12 mouse cellular contexts compared by ENCODE assay signal in the genomic region with DNA sequence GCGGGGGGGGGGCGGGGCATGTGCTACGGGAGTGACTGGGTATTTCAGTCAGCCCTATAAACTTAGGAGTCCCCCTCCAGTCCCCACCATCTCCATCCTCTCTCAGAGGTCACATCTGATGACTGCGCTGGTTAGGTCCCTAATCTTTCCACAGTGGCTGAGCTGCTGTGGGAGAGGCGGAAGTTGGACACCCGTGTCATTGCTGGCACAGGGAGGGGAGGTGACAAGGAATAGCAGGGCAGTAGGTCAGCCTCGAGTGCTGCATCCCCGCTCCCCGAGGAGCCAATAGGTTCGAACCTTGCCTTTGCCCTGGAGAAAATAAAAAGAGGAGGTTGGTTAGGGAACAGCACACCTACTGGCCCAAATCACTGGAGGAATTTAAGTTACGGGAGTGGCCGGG. TPM values are rescaled to one million over a fixed set of nuclear protein-coding genes. Genes with fewer than 3 reads are reported as not detected.
DNase-seq lines count a peak whose midpoint lies in the region; ATAC-seq and TF ChIP-seq lines count a peak whose summit lies in the region.
"Had no signal": no experiment of that assay in that cellular context is flagged by ENCODE, and none has a peak within 500 bp of the region (broad histone marks: within the 10 kb centered on the region; RNA-seq: fewer than 3 reads in every experiment).

No protein-coding gene starts in this region.

- DNase-seq in heart, postnatal 25 days (ENCODE audit: low spot score): no peak
- no peak for DNase-seq in lung, postnatal 0 days (ENCODE audit: low spot score)
- no peak for DNase-seq in lung, postnatal 14 days
- no peak for DNase-seq in adrenal gland, adult 2 months
- no peak for DNase-seq in left cerebral cortex, adult 18-20 months (ENCODE audit: low spot score in 2 of 2)
- DNase-seq: retina, postnatal 1 day had no signal

- H3K9me3 ChIP-seq in heart, embryonic 13.5 days: no peaks in the 10 kb centered on the region
- H3K9me3 ChIP-seq in lung, postnatal 0 days (ENCODE audit: low read length): no peaks in the 10 kb centered on the region
- no peaks in the 10 kb centered on the region for H3K9me3 ChIP-seq in hindbrain, embryonic 16.5 days (ENCODE audit: control insufficient read depth, low read length)
- H3K9me3 ChIP-seq in neural tube, embryonic 12.5 days: no peaks in the 10 kb centered on the region

- peak overlapping the region; percentile 62 for H3K4me2 ChIP-seq in heart, embryonic 13.5 days
- 0 out of 2 replicates have a peak overlapping the region, but pooled peaks have one; percentile 11 for H3K4me2 ChIP-seq in lung, postnatal 0 days (replicated peaks; ENCODE audit: low read depth, low read length)
- peak overlapping the region; percentile 16; the same call in 1 of the 2 replicates for H3K4me2 ChIP-seq in hindbrain, embryonic 16.5 days (ENCODE audit: low read length)
- H3K4me2 ChIP-seq in neural tube, embryonic 12.5 days (replicated peaks): peak overlapping the region; percentile 18; the same call in 1 of the 2 replicates

- H3K27me3 ChIP-seq in heart, embryonic 13.5 days (replicated peaks): no peaks in the 10 kb centered on the region
- H3K27me3 ChIP-seq in lung, postnatal 0 days (replicated peaks; ENCODE audit: insufficient read depth, low read length): no peaks in the 10 kb centered on the region
- H3K27me3 ChIP-seq in hindbrain, embryonic 16.5 days (replicated peaks; ENCODE audit: control insufficient read depth, insufficient read depth, low read length): no peaks in the 10 kb centered on the region
- no peaks in the 10 kb centered on the region for H3K27me3 ChIP-seq in neural tube, embryonic 12.5 days (replicated peaks)

- no peaks in the 10 kb centered on the region for H3K36me3 ChIP-seq in heart, embryonic 13.5 days
- H3K36me3 ChIP-seq in lung, postnatal 0 days (ENCODE audit: insufficient read depth, low read length): no peaks in the 10 kb centered on the region
- no peaks in the 10 kb centered on the region for H3K36me3 ChIP-seq in hindbrain, embryonic 16.5 days (ENCODE audit: control insufficient read depth, insufficient read depth, low read length)
- H3K36me3 ChIP-seq in neural tube, embryonic 12.5 days: no peaks in the 10 kb centered on the region

- H3K4me1 ChIP-seq in heart, embryonic 13.5 days: peaks cover 25% of the 10 kb centered on the region
- peaks cover 6% of the 10 kb centered on the region; the same call in 1 of the 2 replicates for H3K4me1 ChIP-seq in lung, postnatal 0 days (ENCODE audit: insufficient read depth, low read depth, low read length)
- peaks cover 11% of the 10 kb centered on the region for H3K4me1 ChIP-seq in hindbrain, embryonic 16.5 days (ENCODE audit: control insufficient read depth, insufficient read depth, low read depth, low read length)
- H3K4me1 ChIP-seq in neural tube, embryonic 12.5 days: peaks cover 12% of the 10 kb centered on the region

- intact Hi-C loops in heart, postnatal 25 days (cut with DNase I): no loop called here

- TF ChIP-seq CTCF in lung, postnatal 0 days (IDR thresholded peaks at IDR 0.05): no peak

- H3K4me3 ChIP-seq in heart, embryonic 13.5 days: peak overlapping the region; percentile 40
- H3K4me3 ChIP-seq in lung, postnatal 0 days (ENCODE audit: low read depth, low read length): no peak overlapping the region
- H3K4me3 ChIP-seq in hindbrain, embryonic 16.5 days (ENCODE audit: low read length): no peak overlapping the region
- no peak overlapping the region for H3K4me3 ChIP-seq in neural tube, embryonic 12.5 days

- peak overlapping the region; percentile 62 for H3K9ac ChIP-seq in heart, embryonic 13.5 days
- no peak overlapping the region for H3K9ac ChIP-seq in lung, postnatal 0 days (replicated peaks; ENCODE audit: low read depth)
- no peak overlapping the region; the same call in 1 of the 2 replicates for H3K9ac ChIP-seq in hindbrain, embryonic 16.5 days (ENCODE audit: low read depth, low read length)
- no peak overlapping the region for H3K9ac ChIP-seq in neural tube, embryonic 12.5 days

- TF ChIP-seq EP300 in lung, postnatal 0 days (IDR thresholded peaks at IDR 0.05): no peak

- peak overlapping the region; percentile 54 for H3K27ac ChIP-seq in heart, embryonic 13.5 days (replicated peaks)
- peak overlapping the region; percentile 43; the same call in 1 of the 2 replicates for H3K27ac ChIP-seq in lung, postnatal 0 days (ENCODE audit: low read length)
- no peak overlapping the region for H3K27ac ChIP-seq in hindbrain, embryonic 16.5 days (ENCODE audit: low read depth, low read length)
- H3K27ac ChIP-seq in neural tube, embryonic 12.5 days: no peak overlapping the region

- 23% methylated on average over 12 of the region's 12 CpGs for WGBS in heart, embryonic 13.5 days
- WGBS in lung, postnatal 0 days: 23% methylated on average over 12 of the region's 12 CpGs
- 44% methylated on average over 9 of the region's 12 CpGs for WGBS in hindbrain, embryonic 16.5 days
- 35% methylated on average over 12 of the region's 12 CpGs for WGBS in neural tube, embryonic 12.5 days

- ATAC-seq in heart, embryonic 13.5 days (ENCODE audit: extremely low read depth, insufficient number of reproducible peaks, low FRiP score, low TSS enrichment): no peak
- ATAC-seq in lung, postnatal 0 days: no peak
- ATAC-seq in hindbrain, embryonic 16.5 days: no peak
- ATAC-seq in neural tube, embryonic 12.5 days (ENCODE audit: low FRiP score, low read depth): no peak
- ATAC-seq: CD4-positive, CD25-positive, alpha-beta regulatory T cell, adult 4 months had no signal

RNA-seq across cellular contexts. Expression of a gene that starts 14.8 kb away (rescaled TPM):
- 9.7 and 11.4 TPM in 2 replicates for polyA plus RNA-seq in heart, embryonic 13.5 days (2015; fragmentation: Nextera tagmentation; extraction: Ambion mirVana)
- total RNA-seq in heart, postnatal 25 days (2021): 10 to 100 TPM; 17.2 to 18.8 TPM
- 30.0 and 35.8 TPM in 2 replicates for polyA plus RNA-seq in lung, postnatal 0 days (2015; fragmentation: Nextera tagmentation; extraction: Ambion mirVana)
- polyA plus RNA-seq in hindbrain, embryonic 16.5 days (2015; fragmentation: Nextera tagmentation; extraction: Ambion mirVana): 3.1 and 3.2 TPM in 2 replicates
- 3.3 and 3.5 TPM in 2 replicates for polyA plus RNA-seq in neural tube, embryonic 12.5 days (2016; fragmentation: Nextera tagmentation; extraction: Ambion mirVana)
- total RNA-seq in adrenal gland, adult 2 months (2021): 100 to 1,000 TPM; 193 to 290 TPM
- 367 and 435 TPM in 2 replicates for polyA plus RNA-seq in adrenal gland, adult 2 months (2012; rRNA removed)
- total RNA-seq in left cerebral cortex, adult 18-20 months (2021): 1 to 10 TPM; 4.6 to 5.0 TPM
- total RNA-seq: common myeloid progenitor, adult 5-6 weeks; megakaryocyte progenitor cell, adult 5-6 weeks had no signal
- polyA plus RNA-seq: CD4-positive, CD25-positive, alpha-beta regulatory T cell, adult 4 months had no signal

RNA-seq across cellular contexts. Expression of a gene that starts 17.5 kb away (rescaled TPM):
- 17.5 and 19.8 TPM in 2 replicates for polyA plus RNA-seq in heart, embryonic 13.5 days (2015; fragmentation: Nextera tagmentation; extraction: Ambion mirVana)
- total RNA-seq in heart, postnatal 25 days (2021): 10 to 100 TPM; 25.2 to 26.9 TPM
- 10.6 and 13.9 TPM in 2 replicates for polyA plus RNA-seq in lung, postnatal 0 days (2015; fragmentation: Nextera tagmentation; extraction: Ambion mirVana)
- polyA plus RNA-seq in hindbrain, embryonic 16.5 days (2015; fragmentation: Nextera tagmentation; extraction: Ambion mirVana): 27.8 and 30.3 TPM in 2 replicates
- 38.1 and 40.5 TPM in 2 replicates for polyA plus RNA-seq in neural tube, embryonic 12.5 days (2016; fragmentation: Nextera tagmentation; extraction: Ambion mirVana)
- total RNA-seq in adrenal gland, adult 2 months (2021): 10 to 100 TPM; 81.0 to 90.6 TPM
- polyA plus RNA-seq in adrenal gland, adult 2 months (2012; rRNA removed): 32.2 and 40.2 TPM in 2 replicates
- total RNA-seq in left cerebral cortex, adult 18-20 months (2021): 10 to 100 TPM; 63.1 to 66.1 TPM

RNA-seq across cellular contexts. Expression of a gene that starts 25.1 kb away (rescaled TPM):
- 116 and 125 TPM in 2 replicates for polyA plus RNA-seq in heart, embryonic 13.5 days (2015; fragmentation: Nextera tagmentation; extraction: Ambion mirVana)
- 10 to 100 TPM; 31.5 to 33.4 TPM for total RNA-seq in heart, postnatal 25 days (2021)
- 58.4 and 65.8 TPM in 2 replicates for polyA plus RNA-seq in lung, postnatal 0 days (2015; fragmentation: Nextera tagmentation; extraction: Ambion mirVana)
- polyA plus RNA-seq in hindbrain, embryonic 16.5 days (2015; fragmentation: Nextera tagmentation; extraction: Ambion mirVana): 224 and 229 TPM in 2 replicates
- 322 and 326 TPM in 2 replicates for polyA plus RNA-seq in neural tube, embryonic 12.5 days (2016; fragmentation: Nextera tagmentation; extraction: Ambion mirVana)
- 10 to 100 TPM; 52.3 to 54.4 TPM for total RNA-seq in adrenal gland, adult 2 months (2021)
- polyA plus RNA-seq in adrenal gland, adult 2 months (2012; rRNA removed): 8.6 and 10.2 TPM in 2 replicates
- 10 to 100 TPM; 90.2 to 94.9 TPM for total RNA-seq in left cerebral cortex, adult 18-20 months (2021)

RNA-seq across cellular contexts. Expression of a gene that starts 40.0 kb away (rescaled TPM):
- polyA plus RNA-seq in heart, embryonic 13.5 days (2015; fragmentation: Nextera tagmentation; extraction: Ambion mirVana): 72.8 and 74.7 TPM in 2 replicates
- total RNA-seq in heart, postnatal 25 days (2021): 10 to 100 TPM; 59.5 to 62.6 TPM
- polyA plus RNA-seq in lung, postnatal 0 days (2015; fragmentation: Nextera tagmentation; extraction: Ambion mirVana): 97.9 and 101 TPM in 2 replicates
- polyA plus RNA-seq in hindbrain, embryonic 16.5 days (2015; fragmentation: Nextera tagmentation; extraction: Ambion mirVana): 96.8 and 98.1 TPM in 2 replicates
- 81.7 and 87.0 TPM in 2 replicates for polyA plus RNA-seq in neural tube, embryonic 12.5 days (2016; fragmentation: Nextera tagmentation; extraction: Ambion mirVana)
- 10 to 100 TPM; 72.1 to 73.8 TPM for total RNA-seq in adrenal gland, adult 2 months (2021)
- 23.8 and 32.5 TPM in 2 replicates for polyA plus RNA-seq in adrenal gland, adult 2 months (2012; rRNA removed)
- 10 to 100 TPM; 55.5 to 57.0 TPM for total RNA-seq in left cerebral cortex, adult 18-20 months (2021)

RNA-seq across cellular contexts. Expression of a gene that starts 58.4 kb away (rescaled TPM):
- 92.0 and 98.5 TPM in 2 replicates for polyA plus RNA-seq in heart, embryonic 13.5 days (2015; fragmentation: Nextera tagmentation; extraction: Ambion mirVana)
- total RNA-seq in heart, postnatal 25 days (2021): 100 to 1,000 TPM; 100 to 113 TPM
- 85.8 and 87.8 TPM in 2 replicates for polyA plus RNA-seq in lung, postnatal 0 days (2015; fragmentation: Nextera tagmentation; extraction: Ambion mirVana)
- polyA plus RNA-seq in hindbrain, embryonic 16.5 days (2015; fragmentation: Nextera tagmentation; extraction: Ambion mirVana): 161 and 164 TPM in 2 replicates
- polyA plus RNA-seq in neural tube, embryonic 12.5 days (2016; fragmentation: Nextera tagmentation; extraction: Ambion mirVana): 211 and 215 TPM in 2 replicates
- 100 to 1,000 TPM; 105 to 110 TPM for total RNA-seq in adrenal gland, adult 2 months (2021)
- polyA plus RNA-seq in adrenal gland, adult 2 months (2012; rRNA removed): 34.5 and 37.2 TPM in 2 replicates
- total RNA-seq in left cerebral cortex, adult 18-20 months (2021): 100 to 1,000 TPM; 165 TPM

Comparison
In these comparisons a context has a peak if more than half of its experiments do, and no peak if none do; other contexts are left out.
1. H3K27ac ChIP-seq: peak in heart, embryonic 13.5 days (single experiment) and lung, postnatal 0 days (single experiment); none in hindbrain, embryonic 16.5 days (single experiment) and neural tube, embryonic 12.5 days (single experiment).
2. H3K4me2 ChIP-seq: peak in every context shown above with its lines; median percentile 62 in heart, embryonic 13.5 days; 18 in neural tube, embryonic 12.5 days; 16 in hindbrain, embryonic 16.5 days; 11 in lung, postnatal 0 days.